Mouse (Mus musculus) left cerebral cortex, adult 9 months (tissue): ENCODE data around the gene Chid1.

Experiments used
- DNase-seq, 2 experiments: peaks; one replicate each; pipeline ENCODE4 v3.0.0; 2022; ENCODE audit warnings: low spot score in 2 of 2

Gene Chid1

GRCm38 (mm10) chr7:141476226-141476980, 63.3 kb downstream of the Chid1 start:
- DNase-seq: no peak

- no peak for DNase-seq
These were observed 63.9 kb downstream of the Chid1 start for GRCm38 (mm10) chr7:141475805-141476158.

GRCm38 (mm10) chr7:141475011-141475804, 64.4 kb downstream of the Chid1 start, which contains the start of the genes Polr2l and Tspan4:
Gene Polr2l, minus strand, starts transcription at chr7:141475132.
Gene Tspan4, plus strand, starts transcription at chr7:141475240.
- peak in 1 of 2 experiments; percentile 78 for DNase-seq

GRCm38 (mm10) chr7:141474160-141474559, 65.5 kb downstream of the Chid1 start:
- DNase-seq: no peak

GRCm38 (mm10) chr7:141472763-141473162, 66.9 kb downstream of the Chid1 start:
- no peak for DNase-seq

- DNase-seq: no peak
These were observed 67.4 kb downstream of the Chid1 start for GRCm38 (mm10) chr7:141472226-141472625.

GRCm38 (mm10) chr7:141471236-141471635, 68.4 kb downstream of the Chid1 start:
- DNase-seq: no peak

GRCm38 (mm10) chr7:141470637-141470944, 69.1 kb downstream of the Chid1 start:
- DNase-seq: no peak

- DNase-seq: no peak
These were observed 69.6 kb downstream of the Chid1 start for GRCm38 (mm10) chr7:141469901-141470636.

- DNase-seq: no peak
These were observed 70.3 kb downstream of the Chid1 start for GRCm38 (mm10) chr7:141469352-141469751.

GRCm38 (mm10) chr7:141468522-141469211, 71.0 kb downstream of the Chid1 start:
- DNase-seq: peak in 1 of 2 experiments; percentile 62

GRCm38 (mm10) chr7:141468164-141468521, 71.5 kb downstream of the Chid1 start:
- DNase-seq: no peak

GRCm38 (mm10) chr7:141467230-141468030, 72.2 kb downstream of the Chid1 start, which contains the start of gene Cd151:
Gene Cd151, plus strand, starts transcription at chr7:141467392.
- DNase-seq: peak in 1 of 2 experiments; percentile 67

- no peak for DNase-seq
These were observed 73.0 kb downstream of the Chid1 start for GRCm38 (mm10) chr7:141466607-141467148.

GRCm38 (mm10) chr7:141466045-141466394, 73.6 kb downstream of the Chid1 start:
- no peak for DNase-seq

GRCm38 (mm10) chr7:141465388-141466044, 74.1 kb downstream of the Chid1 start:
- DNase-seq: no peak

- no peak for DNase-seq
These were observed 75.0 kb downstream of the Chid1 start for GRCm38 (mm10) chr7:141464603-141465201.

GRCm38 (mm10) chr7:141463824-141464602, 75.6 kb downstream of the Chid1 start:
- DNase-seq: no peak

- DNase-seq: no peak
These were observed 77.3 kb downstream of the Chid1 start for GRCm38 (mm10) chr7:141462333-141462821.
